Mouse (Mus musculus) heart, postnatal 0 days (tissue): ENCODE results near the gene Hoxa13.

Experiments
- CTCF ChIP-seq: IDR thresholded peaks from 2 replicates; pipeline ENCODE4 v1.5.1; 2016; ENCODE audit warnings: antibody characterized with exemption, control low read depth, low read depth
- EP300 ChIP-seq: IDR thresholded peaks from 2 replicates; pipeline ENCODE4 v1.6.1; 2016; ENCODE audit warnings: antibody characterized with exemption, low read depth

GRCm38 (mm10) chr6:52298511-52298910 is 37.8 kb upstream of the Hoxa13 start:
- no peak for TF ChIP-seq EP300
- TF ChIP-seq CTCF, result no peak
